In the genomic region with DNA sequence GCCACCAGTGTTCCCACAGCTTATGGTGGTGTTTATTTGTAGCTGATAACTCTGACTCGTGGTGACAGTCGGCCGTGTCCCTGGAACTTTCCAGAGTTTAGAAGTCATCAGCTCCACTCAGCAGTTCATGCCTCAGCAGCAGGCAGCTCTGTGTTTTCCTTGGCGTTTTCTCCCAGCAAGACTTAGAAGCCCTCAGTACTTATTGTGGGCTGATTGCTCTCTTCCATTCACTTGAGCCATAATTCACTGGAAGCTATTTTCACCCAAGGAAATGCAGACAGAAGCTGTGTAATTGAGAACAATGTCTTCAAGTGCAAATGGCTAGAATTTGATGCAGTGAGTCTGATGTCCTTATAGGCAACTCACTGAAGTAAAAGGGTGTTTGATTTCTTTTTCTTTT, we compare ENCODE assay signal across 22 mouse cellular contexts.
A peak's percentile ranks its signal among the peaks of the same experiment; 100 is the strongest.
DNase-seq lines count a peak whose midpoint lies in the region; ATAC-seq lines count a peak whose summit lies in the region.
"Had no signal": no experiment of that assay in that cellular context is flagged by ENCODE, and none has a peak within 500 bp of the region (broad histone marks: within the 10 kb centered on the region; RNA-seq: fewer than 3 reads in every experiment).

No protein-coding gene starts in this region.

- 17% methylated on average over 4 of the region's 4 CpGs for WGBS in neural tube, embryonic 11.5 days
- WGBS in neural tube, embryonic 15.5 days, result 11% methylated on average over 4 of the region's 4 CpGs

- intact Hi-C loops in left cerebral cortex, postnatal 4 days (cut with DNase I), result no loop called here

- peaks cover 3% of the 10 kb centered on the region; the same call in 1 of the 2 replicates for H3K4me1 ChIP-seq in neural tube, embryonic 11.5 days (ENCODE audit: control insufficient read depth, insufficient read depth, low read length)
- no peaks in the 10 kb centered on the region for H3K4me1 ChIP-seq in neural tube, embryonic 15.5 days
- H3K4me1 ChIP-seq: forebrain, embryonic 13.5 days; liver, embryonic 13.5 days; megakaryocyte, embryonic 14.5 days had no signal

- peak; percentile 34; the same call in 1 of the 2 replicates for ATAC-seq in frontal cortex, adult (ENCODE audit: low TSS enrichment)
- peak; percentile 85 for ATAC-seq in neural tube, embryonic 11.5 days (ENCODE audit: insufficient read depth, low FRiP score, low TSS enrichment)
- no peak for ATAC-seq in neural tube, embryonic 15.5 days (ENCODE audit: low FRiP score)
- ATAC-seq: forebrain, embryonic 13.5 days had no signal

- no peak for DNase-seq in frontal cortex, postnatal 25 days (ENCODE audit: low spot score in 2 of 2)
- DNase-seq in kidney, postnatal 10 days, result peak; percentile 46
- no peak for DNase-seq in kidney, adult 8-10 months
- peak; percentile 47 for DNase-seq in neural tube, embryonic 11.5 days (ENCODE audit: low spot score)
- DNase-seq in left cerebral cortex, postnatal 4 days, result no peak
- DNase-seq: adrenal gland, postnatal 14 days; cerebellum, adult 11-12 months; cerebellum, postnatal 25 days; gastrocnemius, postnatal 25 days; kidney, adult 11 months; liver, embryonic 13.5 days; lung, postnatal 10 days; spleen, adult 18-20 months; thymus, postnatal 36 days had no signal

- no peak overlapping the region for H3K4me3 ChIP-seq in neural tube, embryonic 11.5 days (ENCODE audit: low read depth, low read length)
- H3K4me3 ChIP-seq in neural tube, embryonic 15.5 days (replicated peaks), result no peak overlapping the region
- H3K4me3 ChIP-seq: forebrain, embryonic 13.5 days; hindbrain, embryonic 10.5 days; limb, embryonic 13.5 days; liver, embryonic 13.5 days; megakaryocyte, embryonic 14.5 days had no signal

- no peak overlapping the region for H3K27ac ChIP-seq in neural tube, embryonic 11.5 days (ENCODE audit: low read depth, low read length)
- H3K27ac ChIP-seq in neural tube, embryonic 15.5 days (replicated peaks), result no peak overlapping the region
- H3K27ac ChIP-seq: forebrain, embryonic 13.5 days; hindbrain, embryonic 10.5 days; limb, embryonic 13.5 days; liver, embryonic 13.5 days had no signal

- peaks cover 3% of the 10 kb centered on the region; the same call in 1 of the 2 replicates for H3K27me3 ChIP-seq in neural tube, embryonic 11.5 days (ENCODE audit: control insufficient read depth, insufficient read depth, low read length)
- peaks cover 3% of the 10 kb centered on the region; the same call in 1 of the 2 replicates for H3K27me3 ChIP-seq in neural tube, embryonic 15.5 days (replicated peaks)
- H3K27me3 ChIP-seq: forebrain, embryonic 13.5 days; limb, embryonic 13.5 days; liver, embryonic 13.5 days; megakaryocyte, embryonic 14.5 days had no signal

- H3K36me3 ChIP-seq in neural tube, embryonic 11.5 days (ENCODE audit: control insufficient read depth, insufficient read depth, low read length), result no peaks in the 10 kb centered on the region
- H3K36me3 ChIP-seq in neural tube, embryonic 15.5 days, result no peaks in the 10 kb centered on the region
- H3K36me3 ChIP-seq: G1E; hindbrain, embryonic 10.5 days; limb, embryonic 13.5 days; liver, embryonic 13.5 days had no signal

- H3K9ac ChIP-seq in neural tube, embryonic 11.5 days (ENCODE audit: low read length), result no peak overlapping the region
- H3K9ac ChIP-seq in neural tube, embryonic 15.5 days (replicated peaks), result no peak overlapping the region
- H3K9ac ChIP-seq: forebrain, embryonic 13.5 days; limb, embryonic 13.5 days; liver, embryonic 13.5 days had no signal

- H3K4me2 ChIP-seq in neural tube, embryonic 11.5 days (ENCODE audit: low read depth), result no peak overlapping the region
- no peak overlapping the region for H3K4me2 ChIP-seq in neural tube, embryonic 15.5 days
- H3K4me2 ChIP-seq: forebrain, embryonic 13.5 days; heart, embryonic 11.5 days; limb, embryonic 13.5 days; liver, embryonic 13.5 days had no signal

- H3K9me3 ChIP-seq in neural tube, embryonic 11.5 days (ENCODE audit: control insufficient read depth, low read length), result no peaks in the 10 kb centered on the region
- no peaks in the 10 kb centered on the region for H3K9me3 ChIP-seq in neural tube, embryonic 15.5 days (replicated peaks)
- H3K9me3 ChIP-seq: forebrain, embryonic 13.5 days; hindbrain, embryonic 10.5 days; limb, embryonic 13.5 days; liver, embryonic 13.5 days had no signal

Comparison
In these comparisons a context has a peak if more than half of its experiments do, and no peak if none do; other contexts are left out.
1. DNase-seq: peak in kidney, postnatal 10 days (single experiment) and neural tube, embryonic 11.5 days (single experiment); none in frontal cortex, postnatal 25 days (0 of 2), kidney, adult 8-10 months (0 of 2) and left cerebral cortex, postnatal 4 days (single experiment).